Mouse (Mus musculus) liver, adult 2 months (tissue): ENCODE data around the gene Galk1. TPM values are rescaled to one million over a fixed set of nuclear protein-coding genes. Genes with fewer than 3 reads are reported as not detected.

Experiments used
- DNase-seq: peaks from one replicate; pipeline ENCODE4 v3.0.0-alpha.2; 2011; ENCODE audit warnings: low read depth, low spot score; ENCODE audit errors: extremely low read depth
- H3K27ac ChIP-seq: fragments of 200-500 bp; replicated peaks from 2 replicates; pipeline ENCODE4 v1.5.1; 2012; ENCODE audit warnings: low read depth, mild to moderate bottlenecking, control low read depth, inconsistent platforms, low read length; ENCODE audit not compliant: insufficient read depth
- H3K27me3 ChIP-seq: fragments of 200-500 bp; 2 replicates; pipeline ENCODE4 v1.6.1; 2012; ENCODE audit warnings: mild to moderate bottlenecking, moderate library complexity, low read length, inconsistent platforms; ENCODE audit not compliant: control insufficient read depth, insufficient read depth
- H3K36me3 ChIP-seq: fragments of 200-500 bp; 2 replicates; pipeline ENCODE4 v1.6.1; 2012; ENCODE audit warnings: low read length, inconsistent platforms; ENCODE audit not compliant: control insufficient read depth, insufficient read depth
- H3K4me1 ChIP-seq: fragments of 200-500 bp; 2 replicates; pipeline ENCODE4 v1.6.1; 2011; ENCODE audit warnings: low read length; ENCODE audit not compliant: control insufficient read depth, insufficient read depth
- H3K4me3 ChIP-seq: fragments of 200-500 bp; 2 replicates; pipeline ENCODE4 v1.5.1; 2011; ENCODE audit warnings: low read depth, mild to moderate bottlenecking, control low read depth, low read length, moderate library complexity; ENCODE audit not compliant: insufficient read depth
- H3K79me2 ChIP-seq: fragments of 200-500 bp; 2 replicates; pipeline ENCODE4 v1.6.1; 2012; ENCODE audit warnings: inconsistent platforms, mild to moderate bottlenecking, low read length, moderate library complexity; ENCODE audit not compliant: control insufficient read depth, insufficient read depth
- H3K9ac ChIP-seq: fragments of 200-500 bp; 2 replicates; pipeline ENCODE4 v1.6.1; 2012; ENCODE audit warnings: low read depth, mild to moderate bottlenecking, control low read depth, inconsistent platforms, low read length
- CTCF ChIP-seq: fragments of 200-500 bp; IDR thresholded peaks from 2 replicates; pipeline ENCODE4 v1.5.1; 2011; ENCODE audit warnings: low read depth, low read length, control low read depth
- POLR2A ChIP-seq: fragments of 200-500 bp; IDR thresholded peaks from 2 replicates; pipeline ENCODE4 v1.6.1; 2011; ENCODE audit warnings: low read length, control low read depth; ENCODE audit not compliant: insufficient read depth; ENCODE audit errors: extremely low read depth
- WGBS: fragments of 180-500 bp; shearing (Covaris S2); methylation state at CpG from one replicate; pipeline ENCODE4 v1.1.7; 2018; 5-methylcytosine and 5-hydroxymethylcytosine counted together
- polyA plus RNA-seq: library from polyadenylated mRNA; depleted of rRNA; stranded (reverse); fragments of >200 nt; gene quantifications from 2 replicates; pipeline ENCODE4 v1.2.3, GENCODE M21; 2012
- total RNA-seq: library from RNA; depleted of rRNA; stranded (reverse); fragments of >200 nt; gene quantifications from 2 replicates; pipeline ENCODE4 v1.2.3, GENCODE M21; 2014

The Galk1 gene
- total and polyA plus RNA-seq, 2 experiments = 49.5 to 79.6 TPM

DNA sequence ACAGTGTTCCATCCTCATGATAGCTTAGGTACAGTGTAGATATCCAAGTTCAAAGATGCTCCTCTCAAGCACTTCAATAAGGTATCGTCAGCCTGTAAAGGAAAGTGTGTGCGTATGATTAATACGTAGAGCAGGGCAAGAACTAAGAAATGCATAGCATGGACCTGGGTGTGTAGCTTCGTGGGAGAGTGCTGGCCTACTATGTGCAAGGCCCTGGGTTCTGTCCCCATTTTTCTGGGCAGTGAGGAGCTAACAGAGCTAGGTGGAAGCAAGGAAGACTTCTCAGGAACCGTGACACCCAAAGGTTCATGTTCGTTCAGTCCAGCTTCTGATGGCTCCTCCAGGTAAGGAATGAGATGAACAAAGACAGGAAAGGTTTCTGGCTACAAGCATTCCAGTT lies 32.7 kb upstream of the Galk1 start:
- TF ChIP-seq CTCF (no peak), POLR2A (no peak)
- peaks cover 7% of the 10 kb centered on the region; the same call in 1 of the 2 replicates for H3K36me3 ChIP-seq
- DNase-seq = no peak
- H3K27me3 ChIP-seq = no peaks in the 10 kb centered on the region
- H3K79me2 ChIP-seq = 0 out of 2 replicates have a peak, but pooled peaks cover 4% of the 10 kb centered on the region
- H3K4me3 ChIP-seq = no peak overlapping the region
- no peaks in the 10 kb centered on the region for H3K4me1 ChIP-seq
- H3K9ac ChIP-seq = no peak overlapping the region
- whole genome bisulfite sequencing = 95% methylated on average over 6 of the region's 6 CpGs
- H3K27ac ChIP-seq = no peak overlapping the region

DNA sequence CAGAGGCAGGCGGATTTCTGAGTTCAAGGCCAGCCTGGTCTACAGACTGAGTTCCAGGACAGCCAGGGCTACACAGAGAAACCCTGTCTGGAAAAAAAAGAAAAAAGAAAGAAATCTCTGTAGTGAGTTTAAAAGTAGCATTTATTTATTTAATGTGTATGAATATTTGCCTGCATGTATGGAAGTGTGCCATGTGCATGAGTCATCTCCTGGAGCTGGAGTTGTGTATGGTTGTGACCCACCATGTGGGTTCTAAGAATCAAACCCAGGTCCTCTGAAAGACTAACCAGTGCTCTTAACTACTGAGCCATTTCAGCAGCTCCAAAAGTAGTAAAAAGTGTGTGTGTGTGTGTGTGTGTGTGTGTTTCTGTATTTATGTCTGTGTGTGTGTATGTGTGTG lies 30.8 kb upstream of the Galk1 start:
- Histone ChIP-seq H3K79me2 (0 out of 2 replicates have a peak, but pooled peaks cover 4% of the 10 kb centered on the region), H3K27ac (no peak overlapping the region), H3K36me3 (peaks cover 7% of the 10 kb centered on the region; the same call in 1 of the 2 replicates), H3K27me3 (no peaks in the 10 kb centered on the region), H3K4me3 (no peak overlapping the region), H3K4me1 (no peaks in the 10 kb centered on the region), H3K9ac (no peak overlapping the region)
- 97% methylated on average over 1 of the region's 1 CpGs for WGBS
- DNase-seq = no peak
- TF ChIP-seq POLR2A = no peak
- no peak for TF ChIP-seq CTCF

DNA sequence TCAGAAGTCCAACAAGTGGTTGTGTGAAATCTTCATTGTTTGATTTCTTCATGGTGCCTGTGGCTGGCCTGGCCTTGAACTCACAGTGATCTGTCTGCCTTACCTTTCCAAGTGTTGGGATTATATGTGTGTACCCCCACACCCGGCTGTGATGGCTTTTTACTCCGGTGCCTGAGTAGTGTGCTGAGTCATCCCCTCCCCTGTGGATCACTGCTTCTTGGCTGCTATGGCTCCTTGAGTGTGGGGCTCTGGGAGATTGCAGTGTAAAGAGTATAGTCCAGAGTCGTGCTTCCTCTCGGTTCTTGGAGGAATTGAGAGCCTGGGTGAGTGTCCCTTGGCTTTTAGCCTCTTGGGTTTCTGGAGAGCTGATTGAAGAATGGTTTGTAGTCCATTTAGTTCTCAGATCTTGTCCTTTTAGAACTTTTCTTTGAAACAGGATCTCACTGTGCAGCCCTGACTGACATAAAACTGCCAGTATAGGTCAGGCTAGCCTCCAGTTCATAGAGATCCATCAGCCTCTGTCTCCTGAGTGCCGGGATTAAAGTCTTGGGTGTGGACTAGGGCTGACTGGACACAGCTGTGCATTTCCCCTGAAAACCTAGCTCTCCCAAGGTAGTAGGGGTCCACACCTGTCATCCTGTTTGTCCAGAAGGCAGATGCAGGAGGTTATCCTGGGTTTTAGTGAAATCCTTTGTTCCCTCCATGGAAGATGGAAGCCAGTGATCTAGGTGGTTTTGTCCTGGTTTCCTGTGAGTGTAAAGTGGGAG lies 30.0 kb upstream of the Galk1 start:
- TF ChIP-seq CTCF (no peak), POLR2A (no peak)
- no peaks in the 10 kb centered on the region for H3K27me3 ChIP-seq
- DNase-seq = no peak
- H3K27ac ChIP-seq = no peak overlapping the region
- no peak overlapping the region for H3K4me3 ChIP-seq
- no peaks in the 10 kb centered on the region for H3K4me1 ChIP-seq
- no peak overlapping the region for H3K9ac ChIP-seq
- H3K36me3 ChIP-seq = peaks cover 4% of the 10 kb centered on the region; the same call in 1 of the 2 replicates
- H3K79me2 ChIP-seq = 0 out of 2 replicates have a peak, but pooled peaks cover 4% of the 10 kb centered on the region
- WGBS = 85% methylated on average over 5 of the region's 5 CpGs

DNA sequence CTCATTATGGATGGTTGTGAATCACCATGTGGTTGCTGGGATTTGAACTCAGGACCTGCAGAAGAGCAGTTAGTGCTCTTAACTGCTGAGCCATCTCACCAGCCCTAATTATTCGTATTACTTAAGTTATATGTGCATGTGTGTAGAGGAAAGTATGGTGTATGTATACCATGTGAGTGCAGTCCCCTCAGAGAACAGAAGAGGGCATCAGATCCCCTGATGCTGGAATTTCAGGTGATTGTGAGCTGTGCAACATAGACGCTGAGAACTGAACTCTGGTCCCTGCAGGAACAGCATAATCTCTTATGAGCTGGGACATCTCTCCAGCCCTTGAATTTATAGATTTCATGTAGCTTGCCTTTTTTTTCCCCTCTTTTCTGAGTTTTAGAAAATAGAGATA lies 29.3 kb upstream of the Galk1 start:
- TF ChIP-seq POLR2A (no peak), CTCF (no peak)

DNA sequence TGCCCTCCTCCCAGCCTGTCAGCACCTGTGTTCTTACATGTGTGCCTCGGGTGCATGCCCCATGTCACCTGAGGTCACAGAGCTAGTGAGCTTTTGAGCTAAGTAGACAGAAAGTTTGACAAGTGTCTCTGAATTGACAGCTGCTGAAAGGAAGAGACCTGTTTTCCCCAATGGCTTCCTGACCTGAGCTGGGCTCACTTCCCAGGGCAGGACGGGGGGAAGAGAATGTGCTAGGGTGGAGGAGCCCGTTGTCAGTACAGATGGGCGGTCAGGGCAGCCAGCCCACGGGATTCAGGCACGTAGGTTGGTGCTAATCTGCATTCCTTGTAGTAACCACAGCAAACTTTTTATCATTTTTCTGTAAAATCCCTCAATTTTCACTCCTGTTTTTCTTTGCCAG lies 28.1 kb upstream of the Galk1 start:
- TF ChIP-seq POLR2A (no peak), CTCF (no peak)
- Histone ChIP-seq H3K36me3 (peaks cover 4% of the 10 kb centered on the region; the same call in 1 of the 2 replicates), H3K9ac (no peak overlapping the region), H3K79me2 (0 out of 2 replicates have a peak, but pooled peaks cover 4% of the 10 kb centered on the region), H3K4me1 (no peaks in the 10 kb centered on the region), H3K27ac (no peak overlapping the region), H3K27me3 (no peaks in the 10 kb centered on the region), H3K4me3 (no peak overlapping the region)
- DNase-seq = no peak
- 76% methylated on average over 6 of the region's 6 CpGs for WGBS

More for the DNA sequence above, 29.3 kb upstream of the Galk1 start:
- H3K36me3 ChIP-seq = peaks cover 4% of the 10 kb centered on the region; the same call in 1 of the 2 replicates
- no peaks in the 10 kb centered on the region for H3K27me3 ChIP-seq
- 0 out of 2 replicates have a peak, but pooled peaks cover 4% of the 10 kb centered on the region for H3K79me2 ChIP-seq
- H3K27ac ChIP-seq = no peak overlapping the region
- no peaks in the 10 kb centered on the region for H3K4me1 ChIP-seq
- no peak overlapping the region for H3K4me3 ChIP-seq
- 98% methylated on average over 2 of the region's 2 CpGs for WGBS
- no peak overlapping the region for H3K9ac ChIP-seq
- DNase-seq = no peak

DNA sequence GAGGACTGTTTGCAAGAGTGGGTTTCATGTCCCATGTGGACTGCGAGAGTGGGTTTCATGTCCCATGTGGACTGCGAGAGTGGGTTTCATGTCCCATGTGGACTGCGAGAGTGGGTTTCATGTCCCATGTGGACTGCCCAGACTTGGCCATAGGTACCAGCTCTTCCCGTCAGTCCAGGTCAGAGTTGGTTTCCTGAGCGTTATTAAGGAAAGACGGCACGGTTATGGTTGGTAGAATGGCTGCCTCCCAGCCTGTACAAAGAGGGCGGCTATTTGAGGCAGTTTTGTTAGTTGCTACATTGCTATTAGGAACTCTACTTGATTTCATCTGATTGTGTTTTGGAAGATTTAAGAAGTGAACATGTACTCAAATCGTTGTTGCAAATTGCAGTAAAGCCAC lies 25.3 kb upstream of the Galk1 start:
- no peak overlapping the region for H3K27ac ChIP-seq
- H3K9ac ChIP-seq = no peak overlapping the region
- no peaks in the 10 kb centered on the region for H3K4me1 ChIP-seq
- no peak overlapping the region for H3K4me3 ChIP-seq
- H3K79me2 ChIP-seq = peaks cover 14% of the 10 kb centered on the region; the same call in 1 of the 2 replicates
- H3K27me3 ChIP-seq = no peaks in the 10 kb centered on the region
- TF ChIP-seq POLR2A = no peak
- TF ChIP-seq CTCF = no peak
- DNase-seq = no peak
- WGBS = 88% methylated on average over 9 of the region's 9 CpGs
- H3K36me3 ChIP-seq = peaks cover 4% of the 10 kb centered on the region; the same call in 1 of the 2 replicates
